Mouse (Mus musculus) MEL (cell line): ENCODE measurements at regions not wholly inside any gene's neighbourhood (a gene's known extent, or its start where the extent isn't known, plus 50 kb on each side); places are given as distances from the start of the nearest gene placed in this dataset.

Experiments used
- CHD1 ChIP-seq: IDR thresholded peaks from 2 replicates; pipeline ENCODE4 v1.6.1; 2012; ENCODE audit warnings: low read depth, mild to moderate bottlenecking, inconsistent platforms, low read length, improper control_type of control experiment
- CHD2 ChIP-seq: IDR thresholded peaks from 2 replicates; pipeline ENCODE4 v1.6.1; 2011; ENCODE audit warnings: low read length, improper control_type of control experiment
- CTCF ChIP-seq, 3 experiments: IDR thresholded peaks in 2 of 3; conservative IDR thresholded peaks in 1 of 3; 2 replicates each; pipeline ENCODE4 v1.5.1; 2011 to 2012; ENCODE audit warnings: low read length in 3 of 3, low read depth in 2 of 3, mild to moderate bottlenecking in 2 of 3, improper control_type of control experiment in 1 of 3, inconsistent platforms in 1 of 3, mixed read lengths in 1 of 3, moderate library complexity in 1 of 3; ENCODE audit not compliant: control insufficient read depth in 1 of 3, insufficient read depth in 1 of 3, poor library complexity in 1 of 3, severe bottlenecking in 1 of 3
- EP300 ChIP-seq, 2 experiments: IDR thresholded peaks; 2 replicates each; pipeline ENCODE4 v1.6.1; 2011; ENCODE audit warnings: improper control_type of control experiment in 2 of 2, low read length in 2 of 2, low read depth in 1 of 2, mild to moderate bottlenecking in 1 of 2
- MAX ChIP-seq: IDR thresholded peaks from 2 replicates; pipeline ENCODE4 v1.6.1; 2011; ENCODE audit warnings: low read length, improper control_type of control experiment
- MEF2A ChIP-seq: IDR thresholded peaks from 2 replicates; pipeline ENCODE4 v1.6.1; 2014; ENCODE audit warnings: low read depth, mild to moderate bottlenecking, inconsistent platforms, low read length, improper control_type of control experiment; ENCODE audit not compliant: poor library complexity, insufficient replicate concordance, severe bottlenecking; ENCODE audit errors: extremely low read depth
- POLR2A ChIP-seq, 2 experiments: IDR thresholded peaks; 2 replicates each; pipeline ENCODE4 v1.6.1; 2011 to 2012; ENCODE audit warnings: low read length in 2 of 2, mild to moderate bottlenecking in 2 of 2, control low read depth in 1 of 2, improper control_type of control experiment in 1 of 2, low read depth in 1 of 2, moderate library complexity in 1 of 2; ENCODE audit not compliant: control insufficient read depth in 1 of 2, insufficient read depth in 1 of 2, poor library complexity in 1 of 2
- SIN3A ChIP-seq: IDR thresholded peaks from 2 replicates; pipeline ENCODE4 v1.6.1; 2012; ENCODE audit warnings: low read length, improper control_type of control experiment, inconsistent platforms

DNA sequence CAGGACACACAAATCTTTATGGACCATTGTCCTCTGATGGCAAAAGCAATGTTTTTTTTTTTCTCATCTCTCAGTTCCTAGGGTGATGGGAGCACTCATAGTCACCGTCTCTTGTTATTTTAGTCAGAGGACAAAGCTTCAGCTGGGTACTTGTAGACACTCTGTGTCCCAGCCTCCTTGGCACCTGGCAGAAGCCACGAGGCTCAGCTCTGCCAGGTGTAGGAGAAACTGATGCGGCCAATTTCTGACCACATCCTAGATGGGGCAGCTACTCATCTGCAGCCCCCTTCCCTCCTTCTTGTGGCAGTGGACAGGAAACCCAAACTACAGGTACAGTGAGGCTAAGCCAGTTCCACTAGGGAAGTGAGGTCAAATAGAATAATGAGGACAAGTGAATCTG lies 70.1 kb downstream of the Mtx3 start:
- TF ChIP-seq CTCF (IDR thresholded peaks at IDR 0.05 in 2 of 3, conservative IDR thresholded peaks at IDR 0.05 in 1 of 3; ENCODE audit: control insufficient read depth in 1 of 3, insufficient read depth in 1 of 3, low read depth in 2 of 3, low read length in 3 of 3, poor library complexity in 1 of 3, severe bottlenecking in 1 of 3) (no peak), POLR2A (IDR thresholded peaks at IDR 0.05; ENCODE audit: control insufficient read depth in 1 of 2, insufficient read depth in 1 of 2, low read depth in 1 of 2, low read length in 2 of 2, poor library complexity in 1 of 2) (no peak), SIN3A (no peak), MAX (no peak), MEF2A (no peak), CHD1 (no peak), CHD2 (no peak), EP300 (IDR thresholded peaks at IDR 0.05; ENCODE audit: low read depth in 1 of 2, low read length in 2 of 2) (no peak)
